Mouse (Mus musculus) CH12.LX (cell line): ENCODE measurements around the gene Il27ra.
A peak's percentile ranks its signal among the peaks of the same experiment; 100 is the strongest.

Experiments
- CHD2 ChIP-seq: IDR thresholded peaks from 2 replicates; pipeline ENCODE4 v1.6.1; 2011; ENCODE audit warnings: low read length, improper control_type of control experiment
- CTCF ChIP-seq, 2 experiments: IDR thresholded peaks in 1 of 2; conservative IDR thresholded peaks in 1 of 2; 2 replicates each; pipeline ENCODE4 v1.5.1; 2011 to 2012; ENCODE audit warnings: low read depth in 2 of 2, low read length in 2 of 2, improper control_type of control experiment in 1 of 2, inconsistent platforms in 1 of 2, mild to moderate bottlenecking in 1 of 2, moderate library complexity in 1 of 2
- MAX ChIP-seq: IDR thresholded peaks from 2 replicates; pipeline ENCODE4 v1.6.1; 2011; ENCODE audit warnings: low read length, improper control_type of control experiment
- POLR2A ChIP-seq: IDR thresholded peaks from 2 replicates; pipeline ENCODE4 v1.6.1; 2011; ENCODE audit warnings: low read depth, mild to moderate bottlenecking, improper control_type of control experiment, low read length
- RAD21 ChIP-seq: IDR thresholded peaks from 2 replicates; pipeline ENCODE4 v1.6.1; 2011; ENCODE audit warnings: low read depth, mild to moderate bottlenecking, low read length, improper control_type of control experiment, moderate library complexity
- RCOR1 ChIP-seq: conservative IDR thresholded peaks from 2 replicates; pipeline ENCODE4 v1.6.1; 2012; ENCODE audit warnings: low read depth, mild to moderate bottlenecking, inconsistent platforms, low read length, improper control_type of control experiment
- SMC3 ChIP-seq: IDR thresholded peaks from 2 replicates; pipeline ENCODE4 v1.6.1; 2011; ENCODE audit warnings: low read depth, low read length, improper control_type of control experiment
- ZKSCAN1 ChIP-seq: IDR thresholded peaks from 2 replicates; pipeline ENCODE4 v1.6.1; 2012; ENCODE audit warnings: low read depth, inconsistent platforms, low read length, improper control_type of control experiment, borderline replicate concordance
- ZMIZ1 ChIP-seq: IDR thresholded peaks from 2 replicates; pipeline ENCODE4 v1.6.1; 2012; ENCODE audit warnings: low read depth, mild to moderate bottlenecking, inconsistent platforms, low read length, improper control_type of control experiment
- ZNF384 ChIP-seq: IDR thresholded peaks from 2 replicates; pipeline ENCODE4 v1.6.1; 2012; ENCODE audit warnings: low read depth, low read length, improper control_type of control experiment, inconsistent platforms

DNA sequence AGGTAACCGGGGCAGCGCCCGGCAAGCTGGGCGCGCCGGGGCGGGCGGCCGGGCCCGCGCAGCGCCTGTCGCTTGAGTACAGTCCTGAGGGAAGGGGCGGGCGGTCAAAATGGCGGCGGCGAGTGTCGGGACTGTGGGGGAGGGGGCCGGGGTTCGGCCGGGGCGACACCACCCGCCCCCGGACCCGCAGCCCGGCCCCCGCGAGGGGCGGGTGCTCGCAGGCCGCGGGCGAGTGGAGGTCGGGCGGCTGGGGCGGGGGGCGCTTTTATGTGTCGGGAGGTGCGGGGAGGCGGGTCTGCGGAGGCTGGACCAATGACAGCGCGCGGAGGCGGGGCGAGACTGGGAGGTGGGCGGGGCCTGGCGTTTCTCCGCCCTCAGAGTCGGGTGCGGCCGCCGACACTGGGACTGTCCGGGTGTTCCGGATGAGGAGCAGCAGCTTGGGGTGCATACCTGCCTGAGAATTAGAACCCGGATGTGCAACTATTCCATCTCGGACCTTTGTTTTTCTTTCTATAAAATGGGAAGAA lies 24.7 kb upstream of the Il27ra start:
- TF ChIP-seq RCOR1 = no peak
- TF ChIP-seq RAD21 = no peak
- no peak for TF ChIP-seq ZKSCAN1
- no peak for TF ChIP-seq CHD2
- no peak for TF ChIP-seq ZNF384
- no peak for TF ChIP-seq SMC3
- TF ChIP-seq CTCF (conservative IDR thresholded peaks at IDR 0.05 in 1 of 2, IDR thresholded peaks at IDR 0.05 in 1 of 2; ENCODE audit: low read depth in 2 of 2, low read length in 2 of 2) = no peak
- TF ChIP-seq MAX = no peak
- peak; percentile 56 for TF ChIP-seq POLR2A
- no peak for TF ChIP-seq ZMIZ1
